Comparison of ENCODE assay signal across 10 mouse cellular contexts in the genomic region with DNA sequence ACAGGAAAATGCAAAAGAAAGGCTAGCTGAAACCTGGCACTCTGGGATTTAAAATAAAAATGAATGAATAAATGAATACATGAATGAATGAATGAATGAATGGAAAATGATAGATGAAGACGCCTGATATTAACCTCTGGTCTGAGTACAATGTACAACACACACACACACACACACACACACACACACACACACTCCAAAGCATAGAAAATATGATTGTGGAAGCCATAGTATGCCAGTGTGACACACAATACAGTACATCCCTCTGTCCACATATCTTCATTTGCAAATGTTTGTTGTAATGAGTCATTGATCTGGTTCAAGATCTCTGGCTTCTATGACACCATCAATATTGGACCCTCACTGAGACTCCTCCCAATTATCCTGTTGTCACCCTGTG. TPM values are rescaled to one million over a fixed set of nuclear protein-coding genes. Genes with fewer than 3 reads are reported as not detected.
DNase-seq lines count a peak whose midpoint lies in the region; ATAC-seq and TF ChIP-seq lines count a peak whose summit lies in the region.
"Had no signal": no experiment of that assay in that cellular context is flagged by ENCODE, and none has a peak within 500 bp of the region (broad histone marks: within the 10 kb centered on the region; RNA-seq: fewer than 3 reads in every experiment).

No protein-coding gene starts in this region.

- WGBS in heart, embryonic 16.5 days, result 86% methylated on average over 1 of the region's 1 CpGs
- 100% methylated on average over 1 of the region's 1 CpGs for WGBS in forebrain, embryonic 10.5 days
- WGBS in intestine, postnatal 0 days, result 80% methylated on average over 1 of the region's 1 CpGs

- H3K9me3 ChIP-seq in heart, embryonic 16.5 days (replicated peaks; ENCODE audit: control insufficient read depth, low read length), result no peaks in the 10 kb centered on the region
- H3K9me3 ChIP-seq in forebrain, embryonic 10.5 days, result no peaks in the 10 kb centered on the region
- no peaks in the 10 kb centered on the region for H3K9me3 ChIP-seq in intestine, postnatal 0 days (ENCODE audit: control insufficient read depth)

- peaks cover 7% of the 10 kb centered on the region for H3K4me1 ChIP-seq in heart, embryonic 16.5 days (ENCODE audit: control insufficient read depth, insufficient read depth, low read length)
- H3K4me1 ChIP-seq in forebrain, embryonic 10.5 days, result peaks cover 12% of the 10 kb centered on the region
- H3K4me1 ChIP-seq in intestine, postnatal 0 days (replicated peaks; ENCODE audit: control insufficient read depth, insufficient read depth, low read length), result no peaks in the 10 kb centered on the region

- H3ac ChIP-seq in myocyte (ENCODE audit: control insufficient read depth, insufficient read length), result no peak overlapping the region

- H3K36me3 ChIP-seq in heart, embryonic 16.5 days (ENCODE audit: control insufficient read depth, insufficient read depth), result no peaks in the 10 kb centered on the region
- H3K36me3 ChIP-seq in forebrain, embryonic 10.5 days (replicated peaks), result no peaks in the 10 kb centered on the region
- H3K36me3 ChIP-seq in intestine, postnatal 0 days (ENCODE audit: control insufficient read depth, insufficient read depth), result no peaks in the 10 kb centered on the region
- no peaks in the 10 kb centered on the region for H3K36me3 ChIP-seq in myocyte (ENCODE audit: control insufficient read depth, insufficient read depth)

- TF ChIP-seq CTCF in intestine, postnatal 0 days (IDR thresholded peaks at IDR 0.05; ENCODE audit: low read depth), result no peak

- H3K27me3 ChIP-seq in heart, embryonic 16.5 days (ENCODE audit: control insufficient read depth, insufficient read depth, low read length), result peaks cover 6% of the 10 kb centered on the region
- H3K27me3 ChIP-seq in forebrain, embryonic 10.5 days (ENCODE audit: poor library complexity, severe bottlenecking), result peaks cover 22% of the 10 kb centered on the region
- 0 out of 2 replicates have a peak, but pooled peaks cover 4% of the 10 kb centered on the region for H3K27me3 ChIP-seq in intestine, postnatal 0 days (replicated peaks; ENCODE audit: control insufficient read depth, insufficient read depth, low read length)
- H3K27me3 ChIP-seq in myocyte (ENCODE audit: control insufficient read depth, insufficient read depth, insufficient read length), result peaks cover 10% of the 10 kb centered on the region

- no peak for DNase-seq in heart, adult 8-10 months (ENCODE audit: low spot score)
- DNase-seq in forebrain, embryonic 10.5 days (ENCODE audit: extremely low spot score, low spot score), result no peak
- no peak for DNase-seq in adrenal gland, adult (ENCODE audit: inconsistent age in 2 of 2, low spot score in 1 of 2)
- no peak for DNase-seq in retina, embryonic 14.5 days (ENCODE audit: low spot score)
- no peak for DNase-seq in kidney, postnatal 4 days

- TF ChIP-seq POLR2A in myocyte (IDR thresholded peaks at IDR 0.05; ENCODE audit: insufficient read length, low read depth), result no peak

- peak overlapping the region; percentile 81 for H3K4me2 ChIP-seq in heart, embryonic 16.5 days (ENCODE audit: low read depth, low read length)
- peak overlapping the region; percentile 85 for H3K4me2 ChIP-seq in intestine, postnatal 0 days (replicated peaks; ENCODE audit: low read depth)
- peak overlapping the region; percentile 70 for H3K4me2 ChIP-seq in myocyte (ENCODE audit: low read depth)

- no peak overlapping the region; the same call in 1 of the 2 replicates for H3K4me3 ChIP-seq in heart, embryonic 16.5 days (ENCODE audit: low read length)
- H3K4me3 ChIP-seq in forebrain, embryonic 10.5 days, result peak overlapping the region; percentile 62
- peak overlapping the region; percentile 73; the same call in 1 of the 2 replicates for H3K4me3 ChIP-seq in intestine, postnatal 0 days (ENCODE audit: low read depth, low read length)
- peak overlapping the region; percentile 23 for H3K4me3 ChIP-seq in myocyte

- ATAC-seq in heart, embryonic 16.5 days (replicated peaks; ENCODE audit: extremely low read depth, insufficient read depth, low FRiP score), result no peak
- ATAC-seq in intestine, postnatal 0 days, result no peak

- H3K27ac ChIP-seq in heart, embryonic 16.5 days (ENCODE audit: low read length), result no peak overlapping the region
- H3K27ac ChIP-seq in forebrain, embryonic 10.5 days, result peak overlapping the region; percentile 75
- no peak overlapping the region for H3K27ac ChIP-seq in intestine, postnatal 0 days (ENCODE audit: low read depth, low read length)

- no peaks in the 10 kb centered on the region for H3K79me2 ChIP-seq in myocyte (ENCODE audit: control insufficient read depth, insufficient read depth)

- peak overlapping the region; percentile 87; the same call in 1 of the 2 replicates for H3K9ac ChIP-seq in heart, embryonic 16.5 days (ENCODE audit: low read length)
- H3K9ac ChIP-seq in intestine, postnatal 0 days (ENCODE audit: low read depth, low read length), result no peak overlapping the region

TF ChIP-seq in myocyte, 11 proteins besides CTCF, POLR2A, EP300 and RAD21:
- TF ChIP-seq MYOD1 (IDR thresholded peaks at IDR 0.05; ENCODE audit: control insufficient read depth in 1 of 3, insufficient read length in 2 of 3, low read depth in 2 of 3), result no peak
TF ChIP-seq in myocyte: peak in this region for 0.

RNA-seq across cellular contexts. Expression of gene Zfp354b, which starts 0.6 kb away (rescaled TPM):
- polyA plus RNA-seq in heart, embryonic 16.5 days (2015; fragmentation: Nextera tagmentation; extraction: Ambion mirVana), result 0.81 and 1.1 TPM in 2 replicates
- 1 to 10 TPM; 1.2 to 2.1 (median 1.7) TPM for total RNA-seq in heart, adult 8-10 months (2022)
- polyA plus RNA-seq in forebrain, embryonic 10.5 days (2016; fragmentation: Nextera tagmentation; extraction: Ambion mirVana), result 0.77 and 1.3 TPM in 2 replicates
- polyA plus RNA-seq in intestine, postnatal 0 days (2015; fragmentation: Nextera tagmentation; extraction: Ambion mirVana), result 0.54 and 0.63 TPM in 2 replicates
- polyA plus RNA-seq in myocyte (2012; fragmentation: generic; extraction: Trizol), result 0.13 TPM

RNA-seq across cellular contexts. Expression of gene 4933414I15Rik, which starts 11.5 kb away (rescaled TPM):
- not detected in 2 replicates for polyA plus RNA-seq in heart, embryonic 16.5 days (2015; fragmentation: Nextera tagmentation; extraction: Ambion mirVana)
- not detected for total RNA-seq in heart, adult 8-10 months (2022)
- not detected in 2 replicates for polyA plus RNA-seq in forebrain, embryonic 10.5 days (2016; fragmentation: Nextera tagmentation; extraction: Ambion mirVana)
- not detected in 2 replicates for polyA plus RNA-seq in intestine, postnatal 0 days (2015; fragmentation: Nextera tagmentation; extraction: Ambion mirVana)
- polyA plus RNA-seq in myocyte (2012; fragmentation: generic; extraction: Trizol), result not detected
- total RNA-seq: gastrocnemius, postnatal 14 days; layer of hippocampus, adult 8-10 months had no signal

RNA-seq across cellular contexts. Expression of gene Zfp2, which starts 16.1 kb away (rescaled TPM):
- 5.9 and 6.9 TPM in 2 replicates for polyA plus RNA-seq in heart, embryonic 16.5 days (2015; fragmentation: Nextera tagmentation; extraction: Ambion mirVana)
- total RNA-seq in heart, adult 8-10 months (2022), result 1 to 10 TPM; 3.0 to 4.2 (median 3.2) TPM
- 25.8 and 26.4 TPM in 2 replicates for polyA plus RNA-seq in forebrain, embryonic 10.5 days (2016; fragmentation: Nextera tagmentation; extraction: Ambion mirVana)
- polyA plus RNA-seq in intestine, postnatal 0 days (2015; fragmentation: Nextera tagmentation; extraction: Ambion mirVana), result 2.1 and 2.7 TPM in 2 replicates
- polyA plus RNA-seq in myocyte (2012; fragmentation: generic; extraction: Trizol), result 1.3 TPM

RNA-seq across cellular contexts. Expression of gene Prop1, which starts 21.5 kb away (rescaled TPM):
- not detected in 2 replicates for polyA plus RNA-seq in heart, embryonic 16.5 days (2015; fragmentation: Nextera tagmentation; extraction: Ambion mirVana)
- total RNA-seq in heart, adult 8-10 months (2022), result not detected
- not detected in 2 replicates for polyA plus RNA-seq in forebrain, embryonic 10.5 days (2016; fragmentation: Nextera tagmentation; extraction: Ambion mirVana)
- polyA plus RNA-seq in intestine, postnatal 0 days (2015; fragmentation: Nextera tagmentation; extraction: Ambion mirVana), result not detected in 2 replicates
- polyA plus RNA-seq in myocyte (2012; fragmentation: generic; extraction: Trizol), result not detected
- total RNA-seq: gastrocnemius, postnatal 14 days; layer of hippocampus, adult 8-10 months had no signal

RNA-seq across cellular contexts. Expression of gene Olfr1378, which starts 34.3 kb away (rescaled TPM):
- polyA plus RNA-seq in heart, embryonic 16.5 days (2015; fragmentation: Nextera tagmentation; extraction: Ambion mirVana), result not detected in 2 replicates
- not detected for total RNA-seq in heart, adult 8-10 months (2022)
- polyA plus RNA-seq in forebrain, embryonic 10.5 days (2016; fragmentation: Nextera tagmentation; extraction: Ambion mirVana), result not detected in 2 replicates
- polyA plus RNA-seq in intestine, postnatal 0 days (2015; fragmentation: Nextera tagmentation; extraction: Ambion mirVana), result not detected in 2 replicates
- polyA plus RNA-seq in myocyte (2012; fragmentation: generic; extraction: Trizol), result not detected
- total RNA-seq: gastrocnemius, postnatal 14 days; layer of hippocampus, adult 8-10 months had no signal
